Mouse (Mus musculus) heart, adult 9 months (tissue): ENCODE measurements around the gene Rpp21.
"Not testable (repeated sequence)": the region's sequence is repeated elsewhere in the genome, so short reads cannot be mapped to it uniquely, and the experiment has no call there.

Experiments used
- DNase-seq, 2 experiments: peaks; one replicate each; pipeline ENCODE4 v3.0.0; 2022; ENCODE audit warnings: low spot score in 2 of 2

The Rpp21 gene

GRCm38 (mm10) chr17:36235300-36235699 is 22.6 kb downstream of the Rpp21 start:
- not testable (repeated sequence) for DNase-seq

GRCm38 (mm10) chr17:36233572-36233971 is 24.3 kb downstream of the Rpp21 start:
- DNase-seq, result no peak

- peak; percentile 40 to 50 for DNase-seq
Observed at GRCm38 (mm10) chr17:36231318-36231717, 26.6 kb downstream of the Rpp21 start.

- no peak for DNase-seq
Observed at GRCm38 (mm10) chr17:36229046-36229445, 28.8 kb downstream of the Rpp21 start.

- no peak for DNase-seq
Observed at GRCm38 (mm10) chr17:36226921-36227320, 30.9 kb downstream of the Rpp21 start.

- no peak for DNase-seq
Observed at GRCm38 (mm10) chr17:36225231-36225824, 32.5 kb downstream of the Rpp21 start.

- DNase-seq, result no peak
Observed at GRCm38 (mm10) chr17:36224451-36224850, 33.4 kb downstream of the Rpp21 start.

- no peak for DNase-seq
Observed at GRCm38 (mm10) chr17:36218594-36219155, 39.2 kb downstream of the Rpp21 start.

- no peak for DNase-seq
Observed at GRCm38 (mm10) chr17:36215586-36215985, 42.3 kb downstream of the Rpp21 start.

- no peak for DNase-seq
Observed at GRCm38 (mm10) chr17:36206846-36207245, 51.0 kb downstream of the Rpp21 start.

GRCm38 (mm10) chr17:36205862-36206261 is 52.0 kb downstream of the Rpp21 start:
- DNase-seq, result no peak
